Mouse (Mus musculus): ENCODE results near the gene Napb.

Napb gene

GRCm38 (mm10) chr2:148686862-148687261, 45.4 kb downstream of the Napb start:
- no peak for DNase-seq

GRCm38 (mm10) chr2:148685709-148686108, 46.6 kb downstream of the Napb start:
- no peak for DNase-seq

GRCm38 (mm10) chr2:148684972-148685371, 47.3 kb downstream of the Napb start:
- DNase-seq: no peak

- DNase-seq: no peak
Observed at GRCm38 (mm10) chr2:148683031-148683430, 49.2 kb downstream of the Napb start.

- peak; percentile 74 for DNase-seq
Observed at GRCm38 (mm10) chr2:148681461-148681891, 50.8 kb downstream of the Napb start.

- peak; percentile 98 for DNase-seq
Observed at GRCm38 (mm10) chr2:148680775-148681291, 51.4 kb downstream of the Napb start, which contains the start of gene Gzf1. Gene Gzf1, plus strand, starts transcription at chr2:148681023.

GRCm38 (mm10) chr2:148679346-148679745, 52.9 kb downstream of the Napb start:
- peak; percentile 41 for DNase-seq

GRCm38 (mm10) chr2:148677801-148678200, 54.5 kb downstream of the Napb start:
- DNase-seq: peak; percentile 50

- peak; percentile 99 for DNase-seq
Observed at GRCm38 (mm10) chr2:148672199-148673096, 59.8 kb downstream of the Napb start, which contains the start of gene Nxt1. Gene Nxt1, plus strand, starts transcription at chr2:148672601.

GRCm38 (mm10) chr2:148663458-148663857, 68.8 kb downstream of the Napb start:
- DNase-seq: no peak

- DNase-seq: peak; percentile 30
Observed at GRCm38 (mm10) chr2:148654961-148655360, 77.3 kb downstream of the Napb start.

- DNase-seq: no peak
Observed at GRCm38 (mm10) chr2:148650587-148651357, 81.5 kb downstream of the Napb start.

GRCm38 (mm10) chr2:148644421-148645000, 87.8 kb downstream of the Napb start:
- DNase-seq: no peak

All from cerebellum, adult 9-10 months (tissue).